Mouse (Mus musculus) olfactory bulb, adult 2 months (tissue): Measurements from ENCODE around the gene Chst14.

Experiments used
- CTCF ChIP-seq: fragments of 200-500 bp; IDR thresholded peaks from 2 replicates; pipeline ENCODE4 v1.5.1; 2012; ENCODE audit warnings: low read depth, mild to moderate bottlenecking, low read length, moderate library complexity; ENCODE audit not compliant: insufficient read depth
- POLR2A ChIP-seq: fragments of 200-500 bp; IDR thresholded peaks from 2 replicates; pipeline ENCODE4 v1.6.1; 2012; ENCODE audit warnings: mild to moderate bottlenecking, low read depth, low read length, moderate library complexity; ENCODE audit not compliant: insufficient read depth

GRCm38 (mm10) chr2:118916436-118916835, 9.9 kb upstream of the Chst14 start:
- no peak for TF ChIP-seq CTCF
- TF ChIP-seq POLR2A: no peak
